Mouse (Mus musculus): Measurements from ENCODE around the gene Mdm2.
"Not testable (repeated sequence)": the region's sequence is repeated elsewhere in the genome, so short reads cannot be mapped to it uniquely, and the experiment has no call there.

Mdm2 gene

DNA sequence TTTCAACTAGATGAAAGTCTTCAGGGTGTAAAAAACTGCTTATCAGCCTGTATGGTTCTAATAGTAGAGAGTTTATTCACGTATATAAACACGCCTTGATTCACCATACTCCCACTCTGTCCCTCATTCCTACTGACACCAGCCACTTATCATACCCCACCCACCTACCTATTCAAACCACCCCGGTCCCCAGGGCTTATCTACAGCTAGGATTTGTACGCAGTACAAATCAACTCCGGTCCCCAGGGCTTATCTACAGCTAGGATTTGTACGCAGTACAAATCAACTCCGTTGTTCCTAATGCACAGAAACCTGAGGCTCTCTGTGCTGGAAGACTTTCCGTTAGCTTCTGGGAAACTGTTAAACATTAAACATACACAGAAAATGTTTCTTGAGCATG, 23.1 kb upstream of the Mdm2 start:
- not testable (repeated sequence) for DNase-seq (ENCODE audit: low read depth, low spot score)

DNA sequence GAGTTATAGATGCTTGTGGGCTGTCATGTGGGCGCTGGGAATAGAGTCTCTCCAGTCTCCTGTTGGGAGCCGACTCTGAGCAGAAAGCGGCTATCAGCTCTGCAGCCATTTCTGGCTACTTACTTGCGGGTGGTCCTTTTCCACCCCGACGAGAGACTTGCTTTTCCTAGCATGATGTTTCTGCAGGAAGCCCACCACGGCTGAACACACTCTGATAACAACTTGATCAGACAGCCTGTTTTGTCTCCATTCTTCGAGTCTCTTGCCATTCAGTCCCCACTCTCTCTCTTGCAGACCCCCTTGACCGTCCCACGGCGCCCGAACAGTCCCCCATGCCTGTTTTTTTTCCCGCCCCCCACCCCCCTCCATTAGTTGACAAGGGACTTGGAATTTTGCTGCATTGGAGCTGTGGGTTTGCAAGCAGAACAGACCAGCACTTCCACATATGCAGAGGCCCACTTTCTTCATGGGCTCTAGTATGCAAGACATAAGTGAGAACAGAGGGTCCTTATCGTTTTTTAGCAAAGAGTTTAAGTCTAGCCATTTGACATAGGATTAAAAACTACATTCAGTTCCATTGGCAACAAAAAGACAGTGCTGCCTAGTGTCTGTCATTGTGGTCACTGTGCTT, 22.5 kb upstream of the Mdm2 start:
- no peak for DNase-seq (ENCODE audit: low read depth, low spot score)

DNA sequence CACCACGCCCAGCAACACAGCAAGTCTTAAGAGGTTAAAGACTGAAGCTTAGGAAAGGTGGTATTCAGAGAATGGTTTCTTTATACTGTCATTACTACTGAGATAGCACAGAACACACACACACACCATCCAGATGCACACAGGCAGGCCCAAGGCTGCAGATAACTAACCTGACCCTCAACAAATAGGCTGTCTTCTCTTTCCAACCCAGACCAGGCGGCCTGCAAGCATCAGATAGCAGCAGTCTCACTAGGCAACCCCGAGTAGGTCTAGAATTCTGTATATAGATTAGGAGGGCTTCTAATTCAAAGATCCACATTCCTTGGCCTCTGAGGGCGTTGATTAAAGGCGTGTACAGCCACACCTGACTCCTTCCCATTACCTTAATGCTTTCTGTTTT, 21.6 kb upstream of the Mdm2 start:
- no peak for DNase-seq (ENCODE audit: low read depth, low spot score)

DNA sequence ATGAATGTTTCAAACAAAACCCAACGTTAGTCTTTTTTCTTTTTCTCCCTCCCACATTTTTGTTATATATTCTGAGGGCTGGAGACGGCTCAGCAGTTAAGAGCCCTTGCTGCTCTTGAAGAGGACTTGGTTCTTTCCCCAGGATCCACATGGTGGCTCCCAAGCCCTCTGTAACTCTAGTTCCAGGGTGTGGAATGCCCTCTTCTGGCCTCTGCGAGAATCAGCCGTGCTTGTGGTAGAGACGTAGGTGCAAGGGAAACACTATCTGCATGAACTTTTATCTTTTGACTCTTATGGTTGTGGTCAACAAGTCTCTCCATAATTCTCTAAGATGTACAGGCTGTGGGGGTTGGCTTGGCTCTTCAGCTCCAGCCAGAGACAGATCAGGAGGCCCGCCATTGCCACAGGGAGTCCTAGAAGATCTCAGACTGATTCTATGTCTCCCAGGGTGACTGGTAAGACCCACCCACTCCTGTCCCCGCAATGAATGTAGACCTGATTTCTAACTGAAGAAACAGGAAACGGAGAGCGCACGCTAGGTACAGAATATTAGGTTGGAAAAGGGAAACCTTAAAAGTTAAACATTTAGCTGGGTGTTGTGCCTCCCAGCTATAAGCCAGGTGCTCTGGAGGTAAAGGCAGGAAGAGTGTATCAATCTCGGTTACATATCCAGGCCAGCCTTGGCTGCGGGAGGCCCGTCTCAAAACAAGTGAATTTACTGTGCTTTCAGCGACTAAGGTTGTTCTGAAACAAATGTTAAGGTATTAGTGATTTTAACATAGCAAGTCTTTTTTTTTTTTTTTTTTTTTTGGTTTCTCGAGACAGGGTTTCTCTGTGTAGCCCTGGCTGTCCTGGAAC, 20.9 kb upstream of the Mdm2 start:
- DNase-seq (ENCODE audit: low read depth, low spot score), result peak; percentile 65

DNA sequence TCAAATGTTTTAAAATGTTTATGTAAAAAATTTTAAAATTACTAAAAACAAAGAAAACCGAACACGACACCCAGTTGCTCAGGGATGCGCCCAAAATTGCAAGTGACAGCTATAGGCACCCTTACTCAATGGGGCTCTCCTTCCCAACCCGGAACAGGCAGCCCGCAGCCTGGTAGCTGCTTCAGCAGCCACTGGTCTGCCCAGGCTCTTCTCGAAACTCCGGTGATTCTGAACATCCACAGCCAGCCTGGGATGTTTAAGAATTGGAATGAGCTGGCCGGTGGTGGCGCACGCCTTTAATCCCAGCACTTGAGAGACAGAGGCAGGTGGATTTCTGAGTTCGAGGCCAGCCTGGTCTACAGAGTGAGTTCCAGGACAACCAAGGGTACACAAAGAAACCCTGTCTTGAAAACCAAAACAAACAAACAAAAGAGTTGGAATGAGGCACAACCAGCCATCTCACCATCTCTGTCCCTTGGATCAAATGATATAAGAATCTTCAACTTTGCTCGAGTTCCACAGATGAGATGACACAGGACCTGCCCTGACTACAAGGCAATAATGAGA, 20.2 kb upstream of the Mdm2 start:
- DNase-seq (ENCODE audit: low read depth, low spot score), result no peak

DNA sequence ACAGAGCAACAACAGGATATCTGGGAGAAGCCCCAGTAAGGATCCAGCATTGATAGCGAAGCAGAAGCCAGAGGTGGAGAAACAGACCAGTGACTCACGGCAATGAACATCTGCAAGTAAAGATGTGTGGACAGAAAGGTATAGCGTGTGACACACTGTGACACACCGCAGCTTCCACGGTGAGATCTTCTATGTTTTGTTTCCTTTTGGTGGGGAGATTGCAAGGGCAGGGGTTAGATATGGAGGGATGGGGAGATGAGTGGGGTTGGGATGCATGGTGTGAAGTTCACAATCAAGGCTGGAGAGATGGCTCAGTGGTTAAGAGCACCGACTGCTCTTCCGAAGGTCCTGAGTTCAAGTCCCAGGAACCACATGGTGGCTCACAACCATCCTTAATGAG, 19.6 kb upstream of the Mdm2 start:
- no peak for DNase-seq (ENCODE audit: low read depth, low spot score)

DNA sequence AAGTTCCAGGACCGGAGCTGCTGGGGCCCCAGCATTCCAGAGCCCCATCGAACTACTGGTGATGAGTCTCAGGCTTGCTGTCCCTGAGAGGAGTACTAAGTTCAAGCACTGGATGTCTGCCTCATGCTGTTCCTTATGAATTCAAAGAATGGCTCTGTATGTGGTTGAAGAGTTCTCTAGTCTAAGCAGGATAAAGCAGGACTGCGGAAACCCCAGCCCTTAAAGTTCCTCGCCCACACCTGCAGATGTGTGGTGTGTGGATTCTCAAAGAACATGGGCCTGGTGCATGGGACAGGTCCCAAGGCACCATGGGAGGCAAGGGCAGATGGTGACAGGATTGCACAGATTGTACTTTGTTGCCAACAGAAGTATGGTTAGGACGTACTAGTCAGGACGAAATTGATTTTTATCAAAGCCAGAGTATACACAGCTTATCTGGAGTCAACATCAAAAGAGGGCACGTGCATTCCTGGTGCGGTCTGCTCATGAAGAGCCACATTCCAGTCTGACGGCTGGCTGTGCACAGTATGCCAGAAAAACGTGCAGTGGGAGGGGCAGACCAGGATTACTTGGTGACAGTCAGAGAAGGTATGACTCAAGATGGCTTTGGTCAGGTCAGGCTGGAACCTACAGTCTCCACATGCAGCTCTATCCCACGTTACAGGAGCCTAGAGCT, 18.7 kb upstream of the Mdm2 start:
- no peak for DNase-seq (ENCODE audit: low read depth, low spot score)

DNA sequence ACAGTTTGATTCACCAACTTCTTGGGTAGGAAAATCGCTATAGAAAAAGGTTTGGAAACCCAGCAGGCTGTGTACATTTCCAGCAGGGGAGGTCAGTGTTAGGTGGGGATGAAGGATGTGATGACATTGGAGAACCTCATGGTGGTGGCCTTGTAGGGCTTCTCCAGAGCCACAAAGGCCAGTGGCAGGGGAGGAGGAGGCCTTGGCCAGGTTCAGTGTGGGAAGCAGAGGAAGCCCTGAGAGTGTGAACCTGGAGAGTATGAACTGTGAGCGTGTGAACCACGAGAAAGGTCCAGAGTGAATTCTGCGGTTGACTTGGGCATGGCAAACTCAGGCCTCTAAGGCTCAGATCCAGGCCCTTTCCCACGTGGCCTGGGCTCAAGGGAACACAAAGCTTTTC, 18.0 kb upstream of the Mdm2 start:
- DNase-seq (ENCODE audit: low read depth, low spot score), result no peak

DNA sequence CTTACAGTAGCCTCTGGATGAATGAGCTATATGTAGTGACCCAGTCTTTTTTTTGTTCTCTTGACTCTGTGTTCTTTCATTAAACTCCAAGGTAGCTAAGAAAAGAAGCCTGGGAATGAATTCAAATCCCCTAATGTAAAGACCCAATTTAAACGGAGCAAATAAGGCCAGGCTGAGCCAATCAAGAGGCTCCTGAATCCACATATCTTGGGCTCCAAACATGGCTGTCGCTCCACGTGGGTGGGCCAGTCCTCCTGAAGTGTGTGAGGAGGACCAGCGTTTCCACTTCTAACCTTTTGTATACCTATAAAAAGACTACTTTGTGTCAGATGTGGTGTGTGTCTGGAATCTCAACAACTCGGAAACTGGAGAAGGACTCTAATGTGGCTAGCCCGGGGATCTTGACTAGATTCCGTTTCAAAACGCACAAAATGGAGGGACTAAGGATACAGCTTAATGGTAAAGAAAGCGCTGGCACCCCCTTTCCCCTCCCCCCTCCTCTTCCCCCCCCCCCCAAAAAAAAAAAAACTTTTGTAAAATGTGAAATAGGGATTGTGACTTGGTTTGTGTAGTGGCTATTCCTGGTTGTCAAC, 17.1 kb upstream of the Mdm2 start:
- DNase-seq (ENCODE audit: low read depth, low spot score), result no peak

DNA sequence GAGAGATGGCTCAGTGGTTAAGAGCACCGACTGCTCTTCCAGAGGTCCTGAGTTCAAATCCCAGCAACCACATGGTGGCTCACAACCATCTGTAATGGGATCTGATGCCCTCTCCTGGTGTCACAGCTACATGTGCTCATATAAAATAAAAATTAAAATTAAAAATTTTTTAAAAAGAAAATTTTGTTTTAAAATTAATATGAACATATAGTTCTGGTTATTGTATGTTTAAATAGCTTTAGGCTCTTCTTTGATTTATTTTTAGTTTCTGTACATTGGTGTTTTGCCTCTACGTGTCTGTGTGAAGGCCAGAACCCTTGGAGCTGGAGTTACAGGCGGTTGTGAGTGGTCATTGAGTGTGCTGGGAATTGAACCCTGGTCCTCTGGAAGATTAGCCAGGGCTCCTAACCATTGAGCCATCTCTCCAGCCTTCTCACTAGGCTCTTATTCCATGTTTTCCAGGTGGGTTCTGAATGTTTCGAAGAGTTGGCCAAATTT, 16.4 kb upstream of the Mdm2 start:
- DNase-seq (ENCODE audit: low read depth, low spot score), result no peak

DNA sequence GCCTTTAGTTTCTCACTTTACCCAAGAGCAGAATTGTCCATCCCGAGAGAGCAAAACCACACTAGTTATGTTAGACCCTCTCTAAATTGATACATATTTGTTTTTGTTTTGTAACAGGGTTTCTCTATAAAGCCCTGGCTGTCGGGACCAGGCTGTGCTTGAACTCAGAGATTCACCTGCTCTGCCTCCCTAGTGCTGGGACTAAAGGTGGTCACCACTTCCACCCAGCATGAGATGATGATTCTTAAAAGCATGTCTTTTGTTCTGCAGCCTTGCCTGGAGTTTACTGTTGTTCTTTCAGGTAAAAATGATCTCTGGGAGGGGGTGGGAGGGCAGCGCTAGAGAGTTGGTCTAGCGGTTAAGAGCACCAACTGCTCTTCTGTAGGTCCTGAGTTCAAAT, 15.8 kb upstream of the Mdm2 start:
- DNase-seq (ENCODE audit: low read depth, low spot score), result no peak

DNA sequence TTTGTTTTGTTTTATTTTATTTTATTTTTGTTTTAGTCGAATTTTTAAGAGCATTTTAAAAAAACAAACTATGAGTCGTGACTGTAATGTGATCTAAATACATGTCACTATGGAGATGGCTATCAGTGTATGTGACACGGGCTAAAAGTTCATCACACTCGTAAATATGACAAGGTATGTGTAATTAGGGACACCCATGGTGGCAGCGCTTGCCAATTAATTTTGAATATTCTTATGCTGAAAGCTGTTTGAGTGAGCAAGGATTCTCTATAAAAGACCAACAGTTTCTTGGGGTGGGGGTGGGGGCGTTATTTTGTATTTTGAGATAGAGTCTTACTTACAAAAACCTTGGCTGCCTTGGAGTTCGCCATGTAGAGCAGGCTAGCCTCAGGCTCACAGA, 15.1 kb upstream of the Mdm2 start:
- no peak for DNase-seq (ENCODE audit: low read depth, low spot score)

DNA sequence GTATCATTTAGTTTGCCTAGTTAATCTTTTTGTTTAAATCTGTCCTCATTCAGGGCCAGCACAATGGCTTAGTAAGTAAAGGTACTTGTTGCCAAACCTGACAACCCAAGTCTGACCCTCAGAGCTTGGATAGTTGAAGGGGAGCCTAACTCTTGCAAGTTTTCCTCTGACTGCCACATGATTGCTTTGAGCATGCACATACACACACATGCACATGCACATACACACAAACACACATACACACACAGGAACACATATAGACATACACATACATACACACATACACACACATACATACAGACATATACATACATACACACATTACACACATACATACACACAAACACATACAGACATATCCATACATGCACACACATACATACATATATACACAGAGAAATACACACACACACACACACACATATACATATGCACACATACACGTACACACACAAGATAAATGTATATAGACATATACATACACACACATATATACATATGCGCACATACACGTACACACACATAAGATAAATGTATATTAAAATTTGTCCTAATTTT, 14.3 kb upstream of the Mdm2 start:
- no peak for DNase-seq (ENCODE audit: low read depth, low spot score)

DNA sequence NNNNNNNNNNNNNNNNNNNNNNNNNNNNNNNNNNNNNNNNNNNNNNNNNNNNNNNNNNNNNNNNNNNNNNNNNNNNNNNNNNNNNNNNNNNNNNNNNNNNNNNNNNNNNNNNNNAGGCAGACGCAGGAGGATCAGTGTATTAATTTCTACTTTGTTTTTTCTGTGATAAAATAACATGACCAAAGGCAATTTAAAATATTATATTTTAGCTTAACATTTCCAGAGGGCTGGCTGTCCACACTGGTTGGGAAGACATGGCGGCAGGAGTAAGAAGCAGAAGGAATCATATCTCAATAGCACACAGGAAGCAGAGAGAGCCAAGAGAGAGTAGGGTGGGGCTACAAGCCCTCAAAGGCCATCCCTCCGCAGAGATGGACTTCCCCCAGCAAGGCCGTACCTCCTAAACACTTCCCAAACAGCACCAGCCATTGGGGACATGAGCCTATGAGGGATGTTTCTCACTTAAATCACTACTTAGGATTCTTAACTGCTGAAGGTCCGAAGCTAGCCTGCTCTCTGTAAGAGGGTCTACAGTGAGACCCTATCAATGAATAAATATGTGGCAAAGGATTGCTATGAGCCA, 13.7 kb upstream of the Mdm2 start:
- DNase-seq (ENCODE audit: low read depth, low spot score), result no peak

DNA sequence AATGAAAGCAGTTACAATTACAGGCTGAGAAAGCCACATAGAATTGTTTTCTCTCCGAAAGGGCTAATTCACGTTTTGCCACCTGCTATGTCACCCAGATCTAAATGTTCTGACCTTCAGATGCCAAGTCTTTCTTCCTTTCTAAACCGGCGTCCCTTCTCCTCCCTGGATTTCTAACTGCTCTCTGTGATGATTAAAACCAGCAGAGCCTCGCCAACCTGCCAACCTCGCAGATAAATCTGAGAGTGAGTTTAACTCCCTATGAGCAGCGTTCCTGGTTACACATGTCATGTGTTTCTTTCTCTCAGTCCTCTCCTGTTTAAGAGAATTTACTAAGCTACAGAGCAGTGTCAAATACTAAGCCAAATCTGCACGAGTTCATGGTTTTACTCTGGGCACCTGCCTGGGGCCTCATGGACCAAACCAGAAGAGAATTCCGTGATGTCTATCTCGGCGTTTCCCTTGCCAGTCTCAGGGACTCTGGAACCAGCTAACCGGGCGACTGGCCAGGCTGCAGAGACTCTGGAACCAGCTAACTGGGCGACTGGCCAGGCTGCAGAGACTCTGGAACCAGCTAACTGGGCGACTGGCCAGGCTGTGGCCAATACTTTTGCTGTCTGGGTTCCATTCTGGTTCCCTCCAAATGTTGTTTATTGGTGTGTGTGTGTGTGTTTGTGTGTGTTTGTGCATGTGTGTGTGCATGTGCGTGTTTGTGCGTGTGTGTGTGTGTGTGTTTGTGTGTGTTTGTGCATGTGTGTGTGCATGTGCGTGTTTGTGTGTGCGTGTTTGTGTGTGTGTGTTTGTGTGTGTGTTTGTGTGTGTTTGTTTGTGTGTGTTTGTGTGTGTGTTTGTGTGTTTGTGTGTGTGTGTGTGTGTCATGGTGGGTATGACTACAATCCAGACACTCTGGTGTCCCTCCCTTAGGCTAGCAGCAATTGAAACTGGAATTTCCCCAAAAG, 7.9 kb upstream of the Mdm2 start:
- no peak for DNase-seq (ENCODE audit: low read depth, low spot score)

DNA sequence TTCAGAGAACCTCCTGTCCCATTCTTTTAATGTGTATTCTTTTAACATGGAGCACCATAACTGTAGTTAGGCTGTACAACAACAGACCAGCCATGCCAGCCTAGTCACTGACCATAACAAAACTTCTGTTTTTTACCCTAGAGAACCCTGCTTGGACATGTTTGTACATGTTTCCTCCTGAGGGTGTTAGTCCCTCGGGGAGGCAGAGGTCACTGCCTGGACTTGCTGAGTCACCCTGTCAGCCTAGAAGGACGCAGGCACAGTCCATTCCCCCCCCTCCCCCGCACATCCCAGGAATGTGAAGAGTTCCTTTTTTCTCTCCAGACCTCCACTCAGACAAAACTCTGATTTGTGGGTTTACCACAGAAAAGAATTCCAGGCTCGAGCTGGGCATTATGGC, 7.0 kb upstream of the Mdm2 start:
- DNase-seq (ENCODE audit: low read depth, low spot score), result no peak

DNA sequence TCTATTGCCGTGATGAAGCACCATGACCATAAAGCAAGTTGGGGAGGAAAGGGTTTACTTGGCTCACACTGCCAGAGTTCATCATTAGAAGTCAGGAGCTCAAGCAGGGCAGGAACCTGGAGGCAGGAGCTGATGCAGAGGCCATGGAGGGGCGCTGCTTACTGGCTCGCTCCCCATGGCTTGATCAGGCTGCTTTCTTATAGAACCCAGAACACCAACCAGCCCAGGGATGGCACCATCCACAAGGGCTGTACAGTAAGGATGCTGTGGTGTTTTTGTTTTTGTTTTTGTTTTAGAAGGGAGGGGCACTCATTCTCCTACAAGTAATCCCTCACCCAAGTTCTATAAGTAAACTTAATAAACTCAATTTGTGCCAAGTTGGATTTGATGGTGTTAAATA, 6.1 kb upstream of the Mdm2 start:
- no peak for DNase-seq (ENCODE audit: low read depth, low spot score)

DNA sequence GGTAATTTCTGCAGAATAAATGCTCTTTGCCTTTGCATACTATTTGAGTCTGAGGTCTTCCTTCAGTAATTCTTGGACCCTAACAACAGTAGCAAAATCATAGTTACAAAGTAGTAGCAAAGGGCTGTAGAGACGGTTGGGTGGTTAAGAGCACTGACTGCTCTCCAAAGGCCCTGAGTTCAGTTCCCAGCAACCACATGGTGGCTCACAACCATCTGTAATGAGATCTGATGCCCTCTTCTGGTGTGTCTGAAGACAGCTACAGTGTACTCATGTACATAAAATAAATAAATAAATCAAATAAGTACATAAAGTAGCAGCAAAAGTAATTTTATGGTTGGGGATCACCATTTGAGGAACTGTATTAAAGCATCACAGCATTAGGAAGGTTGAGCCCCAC, 5.1 kb upstream of the Mdm2 start:
- not testable (repeated sequence) for DNase-seq (ENCODE audit: low read depth, low spot score)

DNA sequence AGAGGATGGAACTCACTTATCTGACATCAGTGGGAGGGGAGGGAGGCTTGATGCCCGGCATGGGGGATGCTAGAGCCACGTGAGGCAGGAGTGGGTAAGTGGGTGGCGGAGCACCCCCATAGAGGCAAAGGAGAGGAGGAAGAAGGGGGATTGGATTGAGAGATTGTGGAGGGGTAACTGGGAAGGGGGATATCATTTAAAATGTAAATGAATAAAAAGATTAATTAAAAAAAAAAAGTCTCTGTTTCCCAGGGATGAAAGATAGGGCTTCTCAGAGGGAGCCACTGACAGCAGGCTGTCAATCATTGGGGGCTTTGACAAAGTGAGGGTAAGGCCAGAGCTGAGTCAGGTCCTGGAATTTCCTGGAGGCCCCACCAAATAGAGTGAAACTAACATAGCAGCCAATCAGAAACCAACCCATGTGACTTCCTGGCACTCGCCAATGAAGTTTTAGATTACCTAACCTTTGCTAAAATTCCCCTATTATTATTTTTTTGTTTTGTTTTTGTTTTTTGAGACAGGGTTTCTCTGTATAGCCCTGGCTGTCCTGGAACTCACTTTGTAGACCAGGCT, 4.5 kb upstream of the Mdm2 start:
- no peak for DNase-seq (ENCODE audit: low read depth, low spot score)

DNA sequence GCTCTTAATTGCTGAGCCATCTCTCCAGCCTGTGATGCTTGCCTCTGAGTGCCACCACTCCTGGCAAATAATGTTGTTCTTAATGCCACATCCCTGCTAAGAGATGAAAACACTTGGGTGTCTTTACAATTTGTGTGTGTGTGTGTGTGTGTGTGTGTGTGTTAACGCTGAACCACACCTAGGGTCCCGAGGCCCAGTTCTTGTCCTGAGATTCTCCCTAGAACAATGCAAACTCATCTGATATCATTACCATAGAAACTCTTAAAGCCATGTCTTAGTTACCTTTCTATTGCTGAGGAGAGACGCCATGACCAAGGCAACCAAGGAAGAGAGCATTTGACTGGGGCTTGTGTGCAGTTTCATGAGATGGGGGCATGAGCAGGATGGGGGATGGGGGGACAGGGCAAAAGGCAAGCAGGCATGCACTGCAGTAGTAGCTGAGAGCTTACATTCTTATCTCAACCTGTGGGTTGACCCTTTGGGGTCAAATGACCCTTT, 3.5 kb upstream of the Mdm2 start:
- no peak for DNase-seq (ENCODE audit: low read depth, low spot score)
